Mouse (Mus musculus): ENCODE measurements at regions not wholly inside any gene's neighbourhood (a gene's known extent, or its start where the extent isn't known, plus 50 kb on each side); places are given as distances from the start of the nearest gene placed in this dataset.

- no peak for DNase-seq (ENCODE audit: low read depth)
Measured at GRCm38 (mm10) chr6:140300470-140301145, 123.2 kb upstream of the Plekha5 start.

- DNase-seq (ENCODE audit: low read depth) = no peak
Measured at GRCm38 (mm10) chr6:140299653-140300052, 124.2 kb upstream of the Plekha5 start.

- no peak for DNase-seq (ENCODE audit: low read depth)
Measured at GRCm38 (mm10) chr6:140297969-140298554, 125.8 kb upstream of the Plekha5 start.

- no peak for DNase-seq (ENCODE audit: low read depth)
Measured at GRCm38 (mm10) chr6:140297561-140297960, 126.3 kb upstream of the Plekha5 start.

- no peak for DNase-seq (ENCODE audit: low read depth)
Measured at GRCm38 (mm10) chr6:140290109-140290508, 133.7 kb upstream of the Plekha5 start.

GRCm38 (mm10) chr6:140288799-140289198 lies 135.1 kb upstream of the Plekha5 start:
- no peak for DNase-seq (ENCODE audit: low read depth)

GRCm38 (mm10) chr6:140282285-140282577 lies 141.6 kb upstream of the Plekha5 start:
- DNase-seq (ENCODE audit: low read depth) = no peak

- no peak for DNase-seq (ENCODE audit: low read depth)
Measured at GRCm38 (mm10) chr6:140281488-140282284, 142.2 kb upstream of the Plekha5 start.

GRCm38 (mm10) chr6:140280817-140281475 lies 142.9 kb upstream of the Plekha5 start:
- DNase-seq (ENCODE audit: low read depth) = no peak

GRCm38 (mm10) chr6:140279736-140280370 lies 144.0 kb upstream of the Plekha5 start:
- no peak for DNase-seq (ENCODE audit: low read depth)

GRCm38 (mm10) chr6:140278750-140279149 lies 145.1 kb upstream of the Plekha5 start:
- no peak for DNase-seq (ENCODE audit: low read depth)

GRCm38 (mm10) chr6:140270592-140270991 lies 153.3 kb upstream of the Plekha5 start:
- DNase-seq (ENCODE audit: low read depth) = no peak

- DNase-seq (ENCODE audit: low read depth) = no peak
Measured at GRCm38 (mm10) chr6:140268315-140269070, 155.4 kb upstream of the Plekha5 start.

- DNase-seq (ENCODE audit: low read depth) = no peak
Measured at GRCm38 (mm10) chr6:140263920-140264319, 159.9 kb upstream of the Plekha5 start.

- no peak for DNase-seq (ENCODE audit: low read depth)
Measured at GRCm38 (mm10) chr6:140261813-140262212, 162.0 kb upstream of the Plekha5 start.

GRCm38 (mm10) chr6:140258761-140259160 lies 165.1 kb upstream of the Plekha5 start:
- no peak for DNase-seq (ENCODE audit: low read depth)

GRCm38 (mm10) chr6:140258101-140258500 lies 165.8 kb upstream of the Plekha5 start:
- no peak for DNase-seq (ENCODE audit: low read depth)

- no peak for DNase-seq (ENCODE audit: low read depth)
Measured at GRCm38 (mm10) chr6:140251527-140251926, 172.3 kb upstream of the Plekha5 start.

GRCm38 (mm10) chr6:140243411-140244151 lies 180.3 kb upstream of the Plekha5 start:
- no peak for DNase-seq (ENCODE audit: low read depth)

GRCm38 (mm10) chr6:140239356-140239755 lies 184.5 kb upstream of the Plekha5 start:
- no peak for DNase-seq (ENCODE audit: low read depth)

- DNase-seq (ENCODE audit: low read depth) = no peak
Measured at GRCm38 (mm10) chr6:140231537-140231936, 190.3 kb upstream of the Plcz1 start.
